Mouse (Mus musculus): Measurements from ENCODE around the gene Arhgap31. TPM values are rescaled to one million over a fixed set of nuclear protein-coding genes. Genes with fewer than 3 reads are reported as not detected.
A peak's percentile ranks its signal among the peaks of the same experiment; 100 is the strongest.

Arhgap31 gene
- polyA plus RNA-seq, 1 experiment from 2014 or later: 10.1 TPM

- H3K27me3 ChIP-seq (replicated peaks): no peaks in the 10 kb centered on the region
- no peaks in the 10 kb centered on the region for H3K4me1 ChIP-seq
- no peak overlapping the region for H3K9ac ChIP-seq
- no peak overlapping the region for H3K27ac ChIP-seq
- ATAC-seq (ENCODE audit: low FRiP score, low read depth): no peak
- WGBS: 86% methylated on average over 10 of the region's 10 CpGs
- no peaks in the 10 kb centered on the region for H3K9me3 ChIP-seq
- H3K36me3 ChIP-seq: no peaks in the 10 kb centered on the region
- no peak overlapping the region for H3K4me2 ChIP-seq (replicated peaks)
- H3K4me3 ChIP-seq: no peak overlapping the region
These were observed 87.2 kb downstream of the Arhgap31 start for GRCm38 (mm10) chr16:38625811-38626369.

GRCm38 (mm10) chr16:38625411-38625810 is 87.7 kb downstream of the Arhgap31 start:
- Histone ChIP-seq H3K9ac (no peak overlapping the region), H3K36me3 (no peaks in the 10 kb centered on the region), H3K4me3 (no peak overlapping the region), H3K27me3 (replicated peaks) (no peaks in the 10 kb centered on the region), H3K4me2 (replicated peaks) (no peak overlapping the region), H3K9me3 (no peaks in the 10 kb centered on the region), H3K4me1 (no peaks in the 10 kb centered on the region), H3K27ac (no peak overlapping the region)
- no peak for ATAC-seq (ENCODE audit: low FRiP score, low read depth)
- 90% methylated on average over 7 of the region's 7 CpGs for WGBS

GRCm38 (mm10) chr16:38624303-38624702 is 88.8 kb downstream of the Arhgap31 start:
- 77% methylated on average over 11 of the region's 11 CpGs for WGBS
- no peaks in the 10 kb centered on the region for H3K9me3 ChIP-seq
- no peaks in the 10 kb centered on the region for H3K36me3 ChIP-seq
- H3K4me1 ChIP-seq: no peaks in the 10 kb centered on the region
- H3K4me2 ChIP-seq (replicated peaks): no peak overlapping the region
- H3K27ac ChIP-seq: no peak overlapping the region
- no peak overlapping the region for H3K9ac ChIP-seq
- ATAC-seq (ENCODE audit: low FRiP score, low read depth): no peak
- H3K4me3 ChIP-seq: no peak overlapping the region
- no peaks in the 10 kb centered on the region for H3K27me3 ChIP-seq (replicated peaks)

- no peaks in the 10 kb centered on the region for H3K4me1 ChIP-seq
- ATAC-seq (ENCODE audit: low FRiP score, low read depth): no peak
- H3K4me3 ChIP-seq: no peak overlapping the region
- H3K27ac ChIP-seq: no peak overlapping the region
- no peaks in the 10 kb centered on the region for H3K27me3 ChIP-seq (replicated peaks)
- WGBS: 75% methylated on average over 2 of the region's 2 CpGs
- no peaks in the 10 kb centered on the region for H3K9me3 ChIP-seq
- no peak overlapping the region for H3K9ac ChIP-seq
- no peaks in the 10 kb centered on the region for H3K36me3 ChIP-seq
- H3K4me2 ChIP-seq (replicated peaks): no peak overlapping the region
These were observed 90.8 kb downstream of the Arhgap31 start for GRCm38 (mm10) chr16:38622283-38622682.

- H3K27ac ChIP-seq: no peak overlapping the region
- H3K4me3 ChIP-seq: no peak overlapping the region
- WGBS: 92% methylated on average over 16 of the region's 16 CpGs
- ATAC-seq (ENCODE audit: low FRiP score, low read depth): no peak
- no peaks in the 10 kb centered on the region for H3K27me3 ChIP-seq (replicated peaks)
- no peak overlapping the region for H3K4me2 ChIP-seq (replicated peaks)
- no peak overlapping the region for H3K9ac ChIP-seq
- no peaks in the 10 kb centered on the region for H3K4me1 ChIP-seq
- no peaks in the 10 kb centered on the region for H3K36me3 ChIP-seq
- H3K9me3 ChIP-seq: no peaks in the 10 kb centered on the region
These were observed 92.2 kb downstream of the Arhgap31 start for GRCm38 (mm10) chr16:38620696-38621450.

- H3K36me3 ChIP-seq: no peaks in the 10 kb centered on the region
- H3K4me3 ChIP-seq: no peak overlapping the region
- no peak overlapping the region for H3K4me2 ChIP-seq (replicated peaks)
- no peaks in the 10 kb centered on the region for H3K27me3 ChIP-seq (replicated peaks)
- ATAC-seq (ENCODE audit: low FRiP score, low read depth): peak; percentile 56; the same call in 1 of the 2 replicates
- no peaks in the 10 kb centered on the region for H3K4me1 ChIP-seq
- WGBS: 16% methylated on average over 6 of the region's 6 CpGs
- H3K9ac ChIP-seq: no peak overlapping the region
- H3K9me3 ChIP-seq: no peaks in the 10 kb centered on the region
- no peak overlapping the region for H3K27ac ChIP-seq
These were observed 94.0 kb downstream of the Arhgap31 start for GRCm38 (mm10) chr16:38619054-38619453.

- no peaks in the 10 kb centered on the region for H3K4me1 ChIP-seq
- H3K4me3 ChIP-seq: no peak overlapping the region
- no peaks in the 10 kb centered on the region for H3K9me3 ChIP-seq
- no peak for ATAC-seq (ENCODE audit: low FRiP score, low read depth)
- no peaks in the 10 kb centered on the region for H3K36me3 ChIP-seq
- H3K27me3 ChIP-seq (replicated peaks): no peaks in the 10 kb centered on the region
- 97% methylated on average over 13 of the region's 13 CpGs for WGBS
- no peak overlapping the region for H3K27ac ChIP-seq
- H3K4me2 ChIP-seq (replicated peaks): no peak overlapping the region
- H3K9ac ChIP-seq: no peak overlapping the region
These were observed 95.1 kb downstream of the Arhgap31 start for GRCm38 (mm10) chr16:38617977-38618376.

GRCm38 (mm10) chr16:38613646-38614045 is 99.4 kb downstream of the Arhgap31 start:
- no peaks in the 10 kb centered on the region for H3K27me3 ChIP-seq (replicated peaks)
- no peak for ATAC-seq (ENCODE audit: low FRiP score, low read depth)
- H3K27ac ChIP-seq: no peak overlapping the region
- H3K4me1 ChIP-seq: no peaks in the 10 kb centered on the region
- H3K9me3 ChIP-seq: no peaks in the 10 kb centered on the region
- H3K36me3 ChIP-seq: no peaks in the 10 kb centered on the region
- no peak overlapping the region for H3K9ac ChIP-seq
- H3K4me2 ChIP-seq (replicated peaks): no peak overlapping the region
- H3K4me3 ChIP-seq: no peak overlapping the region
- 86% methylated on average over 6 of the region's 6 CpGs for WGBS

- H3K9me3 ChIP-seq: no peaks in the 10 kb centered on the region
- H3K4me3 ChIP-seq: no peak overlapping the region
- 66% methylated on average over 5 of the region's 5 CpGs for WGBS
- H3K9ac ChIP-seq: no peak overlapping the region
- H3K36me3 ChIP-seq: no peaks in the 10 kb centered on the region
- ATAC-seq (ENCODE audit: low FRiP score, low read depth): no peak
- H3K4me1 ChIP-seq: no peaks in the 10 kb centered on the region
- no peak overlapping the region for H3K4me2 ChIP-seq (replicated peaks)
- H3K27me3 ChIP-seq (replicated peaks): no peaks in the 10 kb centered on the region
- no peak overlapping the region for H3K27ac ChIP-seq
These were observed 100.4 kb downstream of the Arhgap31 start for GRCm38 (mm10) chr16:38612646-38613045.

- Histone ChIP-seq H3K4me1 (no peaks in the 10 kb centered on the region), H3K9ac (no peak overlapping the region), H3K27me3 (replicated peaks) (no peaks in the 10 kb centered on the region), H3K4me2 (replicated peaks) (no peak overlapping the region), H3K27ac (no peak overlapping the region), H3K4me3 (no peak overlapping the region), H3K36me3 (no peaks in the 10 kb centered on the region), H3K9me3 (no peaks in the 10 kb centered on the region)
- no peak for ATAC-seq (ENCODE audit: low FRiP score, low read depth)
- WGBS: 73% methylated on average over 18 of the region's 18 CpGs
These were observed 104.0 kb downstream of the Arhgap31 start for GRCm38 (mm10) chr16:38609092-38609491.

GRCm38 (mm10) chr16:38608687-38609086 is 104.4 kb downstream of the Arhgap31 start:
- Histone ChIP-seq H3K4me2 (replicated peaks) (no peak overlapping the region), H3K9me3 (no peaks in the 10 kb centered on the region), H3K36me3 (no peaks in the 10 kb centered on the region), H3K4me3 (no peak overlapping the region), H3K4me1 (no peaks in the 10 kb centered on the region), H3K27me3 (replicated peaks) (no peaks in the 10 kb centered on the region), H3K9ac (no peak overlapping the region), H3K27ac (no peak overlapping the region)
- ATAC-seq (ENCODE audit: low FRiP score, low read depth): no peak
- 85% methylated on average over 12 of the region's 12 CpGs for WGBS

GRCm38 (mm10) chr16:38606509-38606908 is 106.6 kb downstream of the Arhgap31 start:
- H3K36me3 ChIP-seq: peaks cover 8% of the 10 kb centered on the region; the same call in 1 of the 2 replicates
- no peak overlapping the region for H3K9ac ChIP-seq
- no peaks in the 10 kb centered on the region for H3K9me3 ChIP-seq
- 87% methylated on average over 7 of the region's 7 CpGs for WGBS
- H3K4me2 ChIP-seq (replicated peaks): no peak overlapping the region
- no peaks in the 10 kb centered on the region for H3K4me1 ChIP-seq
- no peak overlapping the region for H3K27ac ChIP-seq
- no peak overlapping the region for H3K4me3 ChIP-seq
- no peaks in the 10 kb centered on the region for H3K27me3 ChIP-seq (replicated peaks)
- ATAC-seq (ENCODE audit: low FRiP score, low read depth): no peak
